ENCODE assay signal across 18 mouse cellular contexts in the genomic region with DNA sequence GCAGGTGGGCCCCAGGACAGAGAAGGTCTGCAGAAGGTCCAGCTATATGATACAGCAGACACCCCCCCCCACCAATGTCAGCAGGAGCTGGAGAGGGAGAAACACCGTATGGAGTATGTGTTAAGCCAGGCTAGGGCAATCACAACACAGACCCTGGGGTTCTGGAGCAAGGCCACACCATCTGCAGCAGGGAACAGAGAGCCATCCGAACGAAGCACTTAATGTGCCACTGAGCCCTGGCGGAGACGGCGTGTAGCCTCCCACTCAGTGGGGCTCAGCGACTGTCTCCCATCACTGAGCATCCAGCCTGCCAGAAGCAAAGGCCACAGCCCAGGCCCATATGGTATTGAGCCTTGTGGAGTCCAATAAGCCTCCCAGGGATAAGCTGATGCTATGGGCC. TPM values are rescaled to one million over a fixed set of nuclear protein-coding genes. Genes with fewer than 3 reads are reported as not detected.
DNase-seq lines count a peak whose midpoint lies in the region; ATAC-seq lines count a peak whose summit lies in the region.
"Had no signal": no experiment of that assay in that cellular context is flagged by ENCODE, and none has a peak within 500 bp of the region (broad histone marks: within the 10 kb centered on the region; RNA-seq: fewer than 3 reads in every experiment).

No protein-coding gene starts in this region.

- H3K9ac ChIP-seq in hindbrain, embryonic 15.5 days = no peak overlapping the region
- H3K9ac ChIP-seq in hindbrain, embryonic 12.5 days = no peak overlapping the region
- H3K9ac ChIP-seq: heart, embryonic 15.5 days; limb, embryonic 12.5 days; liver, embryonic 15.5 days had no signal

- ATAC-seq in hindbrain, embryonic 15.5 days (ENCODE audit: low FRiP score, low read depth) = peak; percentile 52
- no peak for ATAC-seq in hindbrain, embryonic 12.5 days (ENCODE audit: low FRiP score)

- H3K4me1 ChIP-seq in hindbrain, embryonic 15.5 days (replicated peaks) = 0 out of 2 replicates have a peak, but pooled peaks cover 5% of the 10 kb centered on the region
- no peaks in the 10 kb centered on the region for H3K4me1 ChIP-seq in hindbrain, embryonic 12.5 days
- H3K4me1 ChIP-seq: heart, embryonic 15.5 days; limb, embryonic 12.5 days; liver, embryonic 15.5 days had no signal

- H3K36me3 ChIP-seq in hindbrain, embryonic 15.5 days = no peaks in the 10 kb centered on the region
- no peaks in the 10 kb centered on the region for H3K36me3 ChIP-seq in hindbrain, embryonic 12.5 days
- H3K36me3 ChIP-seq: heart, embryonic 15.5 days; limb, embryonic 12.5 days; liver, embryonic 15.5 days had no signal

- intact Hi-C loops in heart, postnatal 10 days (cut with DNase I) = no loop called here

- no peak overlapping the region for H3K27ac ChIP-seq in hindbrain, embryonic 15.5 days (replicated peaks)
- no peak overlapping the region for H3K27ac ChIP-seq in hindbrain, embryonic 12.5 days
- H3K27ac ChIP-seq: heart, embryonic 15.5 days; limb, embryonic 12.5 days; liver, embryonic 15.5 days had no signal

- 71% methylated on average over 7 of the region's 7 CpGs for WGBS in hindbrain, embryonic 15.5 days
- 87% methylated on average over 7 of the region's 7 CpGs for WGBS in hindbrain, embryonic 12.5 days

- H3K9me3 ChIP-seq in hindbrain, embryonic 15.5 days = no peaks in the 10 kb centered on the region
- no peaks in the 10 kb centered on the region for H3K9me3 ChIP-seq in hindbrain, embryonic 12.5 days (replicated peaks)
- H3K9me3 ChIP-seq: heart, embryonic 15.5 days; limb, embryonic 12.5 days; liver, embryonic 15.5 days had no signal

- DNase-seq in brain, adult 2 months (ENCODE audit: low read depth, low spot score) = peak; percentile 95
- DNase-seq in cerebellum, adult 11-12 months = peak; percentile 96
- peak; percentile 89 to 90 for DNase-seq in cerebellum, postnatal 36 days
- DNase-seq in right cerebral cortex, postnatal 25 days = no peak
- no peak for DNase-seq in heart, postnatal 10 days
- no peak for DNase-seq in heart, adult 18-20 months
- DNase-seq: adrenal gland, adult 8-10 months; heart, adult 11 months; kidney, adult 9 months; lung, postnatal 10 days; spleen, adult 18-20 months; thymus, postnatal 14 days had no signal

- no peak overlapping the region for H3K4me3 ChIP-seq in hindbrain, embryonic 15.5 days
- H3K4me3 ChIP-seq in hindbrain, embryonic 12.5 days = no peak overlapping the region
- H3K4me3 ChIP-seq: heart, embryonic 15.5 days; limb, embryonic 12.5 days; liver, embryonic 15.5 days; myocyte had no signal

- no peaks in the 10 kb centered on the region for H3K27me3 ChIP-seq in hindbrain, embryonic 15.5 days
- no peaks in the 10 kb centered on the region for H3K27me3 ChIP-seq in hindbrain, embryonic 12.5 days
- H3K27me3 ChIP-seq: limb, embryonic 12.5 days; liver, embryonic 15.5 days had no signal

- H3K4me2 ChIP-seq in hindbrain, embryonic 15.5 days = no peak overlapping the region
- H3K4me2 ChIP-seq in hindbrain, embryonic 12.5 days (replicated peaks) = no peak overlapping the region
- H3K4me2 ChIP-seq: heart, embryonic 15.5 days; limb, embryonic 12.5 days; liver, embryonic 15.5 days had no signal

RNA-seq across cellular contexts. Expression of a gene that starts 33.7 kb away (rescaled TPM):
- polyA plus RNA-seq in hindbrain, embryonic 15.5 days (2015; fragmentation: Nextera tagmentation; extraction: Ambion mirVana) = 14.7 and 17.2 TPM in 2 replicates
- 1.3 and 1.4 TPM in 2 replicates for polyA plus RNA-seq in hindbrain, embryonic 12.5 days (2016; fragmentation: Nextera tagmentation; extraction: Ambion mirVana)
- total RNA-seq in heart, postnatal 10 days (2021) = under 1 TPM; 0.05 to 0.31 TPM
- not detected for total RNA-seq in heart, adult 18-20 months (2021)
- polyA plus RNA-seq: myocyte had no signal

Comparison
In these comparisons a context has a peak if more than half of its experiments do, and no peak if none do; other contexts are left out.
1. DNase-seq: peak in brain, adult 2 months (single experiment), cerebellum, adult 11-12 months (single experiment) and cerebellum, postnatal 36 days (2 of 2); none in right cerebral cortex, postnatal 25 days (single experiment), heart, postnatal 10 days (0 of 2) and heart, adult 18-20 months (0 of 2).